Mouse (Mus musculus): ENCODE data around the gene Slc40a1.

DNA sequence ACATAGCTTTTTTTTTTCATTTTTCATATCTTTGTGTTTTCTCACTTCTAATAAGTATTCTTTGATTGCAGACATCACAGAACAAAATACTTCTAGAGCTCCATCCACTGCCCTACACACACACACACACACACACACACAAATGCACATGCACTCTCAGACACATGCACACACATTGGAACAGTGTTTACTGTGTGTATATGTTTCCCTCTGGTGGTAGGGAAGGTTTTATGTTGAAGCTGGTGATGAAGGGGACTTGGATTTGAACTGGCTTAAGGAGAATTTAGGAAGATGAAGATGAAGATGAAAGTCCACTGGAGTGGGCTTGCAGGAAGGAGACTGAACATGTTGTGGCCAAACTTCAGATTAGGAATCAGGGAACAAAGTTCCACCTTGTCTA lies 4.8 kb upstream of the Slc40a1 start:
- TF ChIP-seq CTCF (IDR thresholded peaks at IDR 0.05; ENCODE audit: low read depth) (peak; percentile 57), EP300 (IDR thresholded peaks at IDR 0.05; ENCODE audit: low read depth) (no peak)

Data from liver, embryonic 14.5 days (tissue).